Mouse (Mus musculus): ENCODE measurements around the gene Slc5a9. TPM values are rescaled to one million over a fixed set of nuclear protein-coding genes. Genes with fewer than 3 reads are reported as not detected.

Slc5a9 gene
- total and polyA plus RNA-seq, 2 experiments: not detected

- H3K27me3 ChIP-seq (ENCODE audit: control insufficient read depth, insufficient read depth, low read length): no peaks in the 10 kb centered on the region
- 68% methylated on average over 2 of the region's 2 CpGs for WGBS
- no peak overlapping the region for H3K27ac ChIP-seq (replicated peaks; ENCODE audit: insufficient read depth, low read depth, low read length)
- no peak overlapping the region for H3K9ac ChIP-seq (ENCODE audit: low read depth, low read length)
- TF ChIP-seq CTCF (IDR thresholded peaks at IDR 0.05; ENCODE audit: low read depth, low read length) (no peak), POLR2A (IDR thresholded peaks at IDR 0.05; ENCODE audit: extremely low read depth, insufficient read depth, low read length) (no peak)
- H3K4me3 ChIP-seq (ENCODE audit: insufficient read depth, low read depth, low read length): no peak overlapping the region
- DNase-seq (ENCODE audit: extremely low read depth, low read depth, low spot score): no peak
- H3K4me1 ChIP-seq (ENCODE audit: control insufficient read depth, insufficient read depth, low read length): no peaks in the 10 kb centered on the region
- no peaks in the 10 kb centered on the region for H3K36me3 ChIP-seq (ENCODE audit: control insufficient read depth, insufficient read depth, low read length)
- H3K79me2 ChIP-seq (ENCODE audit: control insufficient read depth, insufficient read depth, low read length): no peaks in the 10 kb centered on the region
These were observed 34.8 kb downstream of the Slc5a9 start for GRCm38 (mm10) chr4:111867743-111868401.

DNA sequence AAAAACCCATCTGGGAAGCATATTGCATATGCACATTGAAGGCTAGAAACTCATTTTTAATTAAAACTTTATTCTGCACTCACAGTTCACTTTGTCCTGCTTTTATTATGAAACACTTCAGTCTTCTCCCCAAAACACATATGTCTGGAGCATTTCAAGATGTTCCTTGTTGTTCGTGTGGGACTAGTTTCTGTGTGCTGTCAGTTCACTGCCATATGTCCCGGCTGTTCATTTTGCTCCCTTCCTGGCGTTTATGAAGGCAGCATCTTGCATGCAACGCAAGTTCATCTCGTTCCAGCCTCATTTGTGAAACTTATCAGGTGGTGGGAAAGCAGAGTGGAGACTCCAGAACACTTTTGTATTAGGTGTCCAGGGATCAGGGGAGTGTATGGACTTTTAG lies 36.0 kb downstream of the Slc5a9 start:
- Histone ChIP-seq H3K4me3 (ENCODE audit: insufficient read depth, low read depth, low read length) (no peak overlapping the region), H3K36me3 (ENCODE audit: control insufficient read depth, insufficient read depth, low read length) (no peaks in the 10 kb centered on the region), H3K27ac (replicated peaks; ENCODE audit: insufficient read depth, low read depth, low read length) (no peak overlapping the region), H3K27me3 (ENCODE audit: control insufficient read depth, insufficient read depth, low read length) (no peaks in the 10 kb centered on the region), H3K9ac (ENCODE audit: low read depth, low read length) (no peak overlapping the region), H3K79me2 (ENCODE audit: control insufficient read depth, insufficient read depth, low read length) (no peaks in the 10 kb centered on the region), H3K4me1 (ENCODE audit: control insufficient read depth, insufficient read depth, low read length) (no peaks in the 10 kb centered on the region)
- WGBS: 73% methylated on average over 5 of the region's 5 CpGs
- DNase-seq (ENCODE audit: extremely low read depth, low read depth, low spot score): no peak
- TF ChIP-seq CTCF (IDR thresholded peaks at IDR 0.05; ENCODE audit: low read depth, low read length): no peak
- TF ChIP-seq POLR2A (IDR thresholded peaks at IDR 0.05; ENCODE audit: extremely low read depth, insufficient read depth, low read length): no peak

DNA sequence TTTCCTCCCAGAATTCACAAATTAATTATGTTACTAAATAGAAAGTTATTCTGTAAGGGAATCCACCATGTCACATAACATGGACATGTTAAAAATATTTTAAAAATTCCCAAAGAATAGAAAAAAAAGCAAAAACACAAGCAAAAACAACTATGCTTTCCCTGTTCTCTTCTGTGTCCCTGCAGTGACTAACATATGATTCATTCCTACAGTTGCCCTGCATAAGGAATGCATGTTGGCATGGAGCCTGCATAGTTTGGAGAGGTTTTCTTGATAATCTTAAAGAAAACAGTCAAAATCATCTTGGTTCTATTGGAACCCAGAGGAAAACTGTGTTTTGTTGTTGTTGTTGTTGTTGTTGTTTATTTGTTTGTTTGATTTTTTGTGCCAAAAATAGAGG lies 50.1 kb downstream of the Slc5a9 start:
- DNase-seq (ENCODE audit: extremely low read depth, low read depth, low spot score): no peak
- Histone ChIP-seq H3K27me3 (ENCODE audit: control insufficient read depth, insufficient read depth, low read length) (no peaks in the 10 kb centered on the region), H3K36me3 (ENCODE audit: control insufficient read depth, insufficient read depth, low read length) (no peaks in the 10 kb centered on the region), H3K9ac (ENCODE audit: low read depth, low read length) (no peak overlapping the region), H3K79me2 (ENCODE audit: control insufficient read depth, insufficient read depth, low read length) (no peaks in the 10 kb centered on the region), H3K4me3 (ENCODE audit: insufficient read depth, low read depth, low read length) (no peak overlapping the region), H3K4me1 (ENCODE audit: control insufficient read depth, insufficient read depth, low read length) (no peaks in the 10 kb centered on the region), H3K27ac (replicated peaks; ENCODE audit: insufficient read depth, low read depth, low read length) (no peak overlapping the region)
- TF ChIP-seq POLR2A (IDR thresholded peaks at IDR 0.05; ENCODE audit: extremely low read depth, insufficient read depth, low read length): no peak

- Histone ChIP-seq H3K36me3 (ENCODE audit: control insufficient read depth, insufficient read depth, low read length) (no peaks in the 10 kb centered on the region), H3K9ac (ENCODE audit: low read depth, low read length) (no peak overlapping the region), H3K27ac (replicated peaks; ENCODE audit: insufficient read depth, low read depth, low read length) (no peak overlapping the region), H3K27me3 (ENCODE audit: control insufficient read depth, insufficient read depth, low read length) (no peaks in the 10 kb centered on the region), H3K79me2 (ENCODE audit: control insufficient read depth, insufficient read depth, low read length) (no peaks in the 10 kb centered on the region), H3K4me1 (ENCODE audit: control insufficient read depth, insufficient read depth, low read length) (no peaks in the 10 kb centered on the region), H3K4me3 (ENCODE audit: insufficient read depth, low read depth, low read length) (no peak overlapping the region)
- 95% methylated on average over 6 of the region's 6 CpGs for WGBS
- TF ChIP-seq POLR2A (IDR thresholded peaks at IDR 0.05; ENCODE audit: extremely low read depth, insufficient read depth, low read length) (no peak), CTCF (IDR thresholded peaks at IDR 0.05; ENCODE audit: low read depth, low read length) (no peak)
- no peak for DNase-seq (ENCODE audit: extremely low read depth, low read depth, low spot score)
These were observed 63.8 kb downstream of the Slc5a9 start for GRCm38 (mm10) chr4:111838882-111839281.

Other genes with a start within 250 kb of the Slc5a9 start
- 2.5 and 3.6 TPM in 2 replicates for gene Spata6, start 182.9 kb downstream of the Slc5a9 start, total RNA-seq (2014; rRNA removed)
- 0.88 and 1.8 TPM in 2 replicates for gene Spata6, start 182.9 kb downstream of the Slc5a9 start, polyA plus RNA-seq (2012; rRNA removed)
- not detected in 2 replicates for gene Skint8, start 16.5 kb upstream of the Slc5a9 start, total RNA-seq (2014; rRNA removed)
- not detected in 2 replicates for gene Skint8, start 16.5 kb upstream of the Slc5a9 start, polyA plus RNA-seq (2012; rRNA removed)
- not detected in 2 replicates for gene Skint7, start 70.0 kb upstream of the Slc5a9 start, total RNA-seq (2014; rRNA removed)
- gene Skint7, start 70.0 kb upstream of the Slc5a9 start, polyA plus RNA-seq (2012; rRNA removed): not detected in 2 replicates
- not detected in 2 replicates for gene Skint1, start 103.4 kb upstream of the Slc5a9 start, total RNA-seq (2014; rRNA removed)
- gene Skint1, start 103.4 kb upstream of the Slc5a9 start, polyA plus RNA-seq (2012; rRNA removed): not detected in 2 replicates
- gene Skint4, start 169.1 kb upstream of the Slc5a9 start, total RNA-seq (2014; rRNA removed): not detected in 2 replicates
- not detected in 2 replicates for gene Skint4, start 169.1 kb upstream of the Slc5a9 start, polyA plus RNA-seq (2012; rRNA removed)

Measured in liver, adult 2 months (tissue).